In genomic region chr12:59021306-59021705, GRCm38 (mm10) we compare ENCODE assay signal across 28 mouse cellular contexts. TPM values are rescaled to one million over a fixed set of nuclear protein-coding genes. Genes with fewer than 3 reads are reported as not detected.
DNase-seq lines count a peak whose midpoint lies in the region; ATAC-seq lines count a peak whose summit lies in the region.
"Had no signal": no experiment of that assay in that cellular context is flagged by ENCODE, and none has a peak within 500 bp of the region (broad histone marks: within the 10 kb centered on the region; RNA-seq: fewer than 3 reads in every experiment).

No protein-coding gene starts in this region.

- peak; percentile 99 for ATAC-seq in activated CD4-positive, CD25-positive, alpha-beta regulatory T cell, adult 4 months
- peak; percentile 72 for ATAC-seq in megakaryocyte, adult 5-6 weeks (ENCODE audit: poor library complexity, severe bottlenecking)
- ATAC-seq in neutrophil, adult 5-6 weeks (ENCODE audit: extremely low read depth, insufficient number of reproducible peaks, low FRiP score, poor library complexity, severe bottlenecking), result 0 out of 2 replicates have a peak, but pooled peaks have one; percentile 33
- no peak for ATAC-seq in hindbrain, embryonic 12.5 days (ENCODE audit: low FRiP score)
- ATAC-seq: forebrain, embryonic 16.5 days; intestine, embryonic 15.5 days; midbrain, embryonic 16.5 days had no signal

- no peaks in the 10 kb centered on the region for H3K9me3 ChIP-seq in hindbrain, embryonic 12.5 days (replicated peaks)
- H3K9me3 ChIP-seq: heart, embryonic 12.5 days; hindbrain, embryonic 15.5 days; intestine, embryonic 15.5 days; liver, embryonic 15.5 days; lung, embryonic 15.5 days; neural tube, embryonic 13.5 days had no signal

- no peak overlapping the region for H3K27ac ChIP-seq in hindbrain, embryonic 12.5 days
- H3K27ac ChIP-seq: gastrocnemius, adult 2 months; heart, adult 2 months; hindbrain, embryonic 15.5 days; intestine, embryonic 15.5 days; liver, embryonic 15.5 days; lung, embryonic 15.5 days; neural tube, embryonic 13.5 days had no signal

- no peaks in the 10 kb centered on the region for H3K27me3 ChIP-seq in hindbrain, embryonic 12.5 days
- H3K27me3 ChIP-seq: heart, embryonic 12.5 days; hindbrain, embryonic 15.5 days; intestine, embryonic 15.5 days; liver, embryonic 15.5 days; lung, embryonic 15.5 days; neural tube, embryonic 13.5 days had no signal

- peaks cover 49% of the 10 kb centered on the region for H3K36me3 ChIP-seq in hindbrain, embryonic 12.5 days
- H3K36me3 ChIP-seq: intestine, embryonic 15.5 days had no signal

- no peaks in the 10 kb centered on the region for H3K4me1 ChIP-seq in hindbrain, embryonic 12.5 days
- H3K4me1 ChIP-seq: heart, embryonic 12.5 days; hindbrain, embryonic 15.5 days; intestine, embryonic 15.5 days; liver, embryonic 15.5 days; lung, embryonic 15.5 days; neural tube, embryonic 13.5 days had no signal

- H3K4me2 ChIP-seq in hindbrain, embryonic 12.5 days (replicated peaks), result no peak overlapping the region
- H3K4me2 ChIP-seq: heart, embryonic 12.5 days; hindbrain, embryonic 15.5 days; intestine, embryonic 15.5 days; liver, embryonic 15.5 days; lung, embryonic 15.5 days; neural tube, embryonic 13.5 days had no signal

- no peak overlapping the region for H3K4me3 ChIP-seq in hindbrain, embryonic 12.5 days
- H3K4me3 ChIP-seq: erythroblast, embryonic 14.5 days; gastrocnemius, adult 2 months; heart, adult 2 months; heart, embryonic 12.5 days; hindbrain, embryonic 15.5 days; intestine, embryonic 15.5 days; liver, embryonic 15.5 days; lung, embryonic 15.5 days; myocyte; neural tube, embryonic 13.5 days had no signal

- DNase-seq in CD4-positive, CD25-positive, alpha-beta regulatory T cell, adult 2 months (ENCODE audit: low read depth, low spot score), result peak; percentile 68
- no peak for DNase-seq in cerebellum, adult 11 months
- DNase-seq in kidney, adult 9 months, result no peak
- DNase-seq: adrenal gland, adult 2 months; adrenal gland, postnatal 36 days; cerebellum, adult 9-11 months; gastrocnemius, adult 2 months; gastrocnemius, postnatal 36 days; heart, adult 2 months; heart, postnatal 4 days; kidney, postnatal 25 days; liver; lung, postnatal 36 days; right cerebral cortex, postnatal 14 days had no signal

- no peak overlapping the region for H3K9ac ChIP-seq in hindbrain, embryonic 12.5 days
- H3K9ac ChIP-seq: heart, embryonic 12.5 days; hindbrain, embryonic 15.5 days; intestine, embryonic 15.5 days; liver, embryonic 15.5 days; lung, embryonic 15.5 days; neural tube, embryonic 13.5 days had no signal

- 90% methylated on average over 4 of the region's 4 CpGs for WGBS in hindbrain, embryonic 12.5 days

RNA-seq across cellular contexts. Expression of gene Gemin2, which starts 8.1 kb away (rescaled TPM):
- 10 to 100 TPM; 34.5 to 35.6 TPM for polyA plus RNA-seq in activated CD4-positive, CD25-positive, alpha-beta regulatory T cell, adult 4 months (2017; shearing (Covaris generic))
- 10.1 and 14.3 TPM in 2 replicates for total RNA-seq in megakaryocyte, adult 5-6 weeks (2015)
- total RNA-seq in megakaryocyte, adult 5-6 weeks (2017), result 9.3 and 10.7 TPM in 2 replicates
- total RNA-seq in neutrophil, adult 5-6 weeks (2017), result 9.1 and 13.5 TPM in 2 replicates
- polyA plus RNA-seq in hindbrain, embryonic 12.5 days (2016; fragmentation: Nextera tagmentation; extraction: Ambion mirVana), result 21.9 and 22.0 TPM in 2 replicates

RNA-seq across cellular contexts. Expression of gene Sec23a, which starts 9.5 kb away (rescaled TPM):
- polyA plus RNA-seq in activated CD4-positive, CD25-positive, alpha-beta regulatory T cell, adult 4 months (2017; shearing (Covaris generic)), result 10 to 100 TPM; 25.6 to 30.2 TPM
- total RNA-seq in megakaryocyte, adult 5-6 weeks (2015), result 17.5 and 21.1 TPM in 2 replicates
- 20.5 and 21.1 TPM in 2 replicates for total RNA-seq in megakaryocyte, adult 5-6 weeks (2017)
- 22.6 and 31.1 TPM in 2 replicates for total RNA-seq in neutrophil, adult 5-6 weeks (2017)
- polyA plus RNA-seq in hindbrain, embryonic 12.5 days (2016; fragmentation: Nextera tagmentation; extraction: Ambion mirVana), result 108 and 121 TPM in 2 replicates

RNA-seq across cellular contexts. Expression of gene Trappc6b, which starts 40.0 kb away (rescaled TPM):
- 10 to 100 TPM; 73.9 to 78.8 TPM for polyA plus RNA-seq in activated CD4-positive, CD25-positive, alpha-beta regulatory T cell, adult 4 months (2017; shearing (Covaris generic))
- 86.7 and 89.7 TPM in 2 replicates for total RNA-seq in megakaryocyte, adult 5-6 weeks (2015)
- 47.0 and 65.2 TPM in 2 replicates for total RNA-seq in megakaryocyte, adult 5-6 weeks (2017)
- 59.7 and 81.9 TPM in 2 replicates for total RNA-seq in neutrophil, adult 5-6 weeks (2017)
- polyA plus RNA-seq in hindbrain, embryonic 12.5 days (2016; fragmentation: Nextera tagmentation; extraction: Ambion mirVana), result 111 and 119 TPM in 2 replicates

RNA-seq across cellular contexts. Expression of gene Pnn, which starts 45.4 kb away (rescaled TPM):
- polyA plus RNA-seq in activated CD4-positive, CD25-positive, alpha-beta regulatory T cell, adult 4 months (2017; shearing (Covaris generic)), result 100 to 1,000 TPM in 1 of 2 experiments, 10 to 100 TPM in 1; 86.9 to 124 TPM
- total RNA-seq in megakaryocyte, adult 5-6 weeks (2015), result 45.4 and 47.7 TPM in 2 replicates
- 67.4 and 83.2 TPM in 2 replicates for total RNA-seq in megakaryocyte, adult 5-6 weeks (2017)
- 122 and 141 TPM in 2 replicates for total RNA-seq in neutrophil, adult 5-6 weeks (2017)
- polyA plus RNA-seq in hindbrain, embryonic 12.5 days (2016; fragmentation: Nextera tagmentation; extraction: Ambion mirVana), result 106 and 118 TPM in 2 replicates
